Mouse (Mus musculus) ES-E14 (cell line): ENCODE results near the gene Rec8.

Source experiments
- CHD2 ChIP-seq: IDR thresholded peaks from 2 replicates; pipeline ENCODE4 v1.6.1; 2014; ENCODE audit warnings: mild to moderate bottlenecking, low read depth, low read length, inconsistent platforms
- ZC3H11A ChIP-seq: IDR thresholded peaks from 2 replicates; pipeline ENCODE4 v1.6.1; 2012; ENCODE audit warnings: low read depth, mild to moderate bottlenecking, inconsistent platforms, low read length, borderline replicate concordance

DNA sequence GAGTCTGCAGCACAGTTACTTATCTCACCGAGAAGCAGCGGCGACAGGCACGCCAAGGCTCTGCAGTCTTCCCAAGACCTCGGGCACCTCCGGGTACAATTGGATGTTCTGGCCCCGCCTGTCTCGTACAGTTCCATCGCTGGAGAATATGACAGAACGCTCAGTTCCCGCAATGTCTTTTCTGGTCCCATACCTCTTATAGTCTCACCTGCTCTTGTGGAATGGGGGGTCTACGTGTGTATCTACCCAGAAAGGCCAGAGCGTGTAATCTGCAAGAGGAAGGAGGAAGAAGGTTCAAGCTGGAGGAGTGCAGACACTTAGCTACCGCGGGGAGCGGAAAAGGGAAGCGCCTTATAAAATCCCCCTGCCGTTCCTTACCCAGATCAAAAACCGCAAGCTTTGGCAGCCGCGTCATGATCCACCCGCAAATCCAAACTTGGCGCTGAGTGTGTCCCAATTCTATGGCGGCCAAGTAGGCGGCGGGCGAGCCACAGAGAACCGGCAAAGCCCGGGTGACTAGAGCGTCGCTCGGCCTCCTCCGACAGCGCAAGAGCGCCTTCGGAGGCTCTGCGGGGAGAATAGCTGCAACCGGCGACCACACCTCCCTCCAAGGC, 42.2 kb downstream of the Rec8 start, which contains the start of gene Mdp1:
- TF ChIP-seq CHD2: no peak
- no peak for TF ChIP-seq ZC3H11A
